Mouse (Mus musculus): ENCODE data around the gene Etv6.

DNA sequence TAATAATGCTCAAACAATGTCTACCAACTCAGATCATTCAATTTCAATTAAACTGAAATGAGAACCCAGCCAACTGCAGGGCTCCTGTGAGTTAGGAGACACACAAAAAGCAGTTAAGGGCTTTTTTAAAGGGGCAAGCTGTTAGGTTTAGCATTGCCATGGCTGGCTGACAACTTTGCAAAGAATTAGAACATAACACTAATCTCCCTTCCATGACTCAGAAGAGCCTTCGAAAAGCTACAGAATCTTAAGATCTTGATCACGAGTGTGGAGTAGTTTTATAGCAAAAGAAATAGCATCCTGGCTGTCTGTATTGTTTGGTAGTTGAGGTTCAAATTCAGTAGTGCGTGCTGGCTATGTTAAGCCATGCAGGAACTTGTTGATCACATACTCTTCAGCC, 182.9 kb downstream of the Etv6 start:
- TF ChIP-seq EP300 (IDR thresholded peaks at IDR 0.05; ENCODE audit: low read depth) (no peak), CTCF (IDR thresholded peaks at IDR 0.05; ENCODE audit: low read depth) (no peak)

All from heart, postnatal 0 days (tissue).